Mouse (Mus musculus) kidney, postnatal 4 days (tissue): Measurements from ENCODE around the gene Bik.
A peak's percentile ranks its signal among the peaks of the same experiment; 100 is the strongest.
"Not testable (repeated sequence)": the region's sequence is repeated elsewhere in the genome, so short reads cannot be mapped to it uniquely, and the experiment has no call there.

Source experiments
- DNase-seq, 2 experiments: peaks; one replicate each; pipeline ENCODE4 v3.0.0; 2021; ENCODE audit warnings: mixed read lengths in 2 of 2

Bik gene

DNA sequence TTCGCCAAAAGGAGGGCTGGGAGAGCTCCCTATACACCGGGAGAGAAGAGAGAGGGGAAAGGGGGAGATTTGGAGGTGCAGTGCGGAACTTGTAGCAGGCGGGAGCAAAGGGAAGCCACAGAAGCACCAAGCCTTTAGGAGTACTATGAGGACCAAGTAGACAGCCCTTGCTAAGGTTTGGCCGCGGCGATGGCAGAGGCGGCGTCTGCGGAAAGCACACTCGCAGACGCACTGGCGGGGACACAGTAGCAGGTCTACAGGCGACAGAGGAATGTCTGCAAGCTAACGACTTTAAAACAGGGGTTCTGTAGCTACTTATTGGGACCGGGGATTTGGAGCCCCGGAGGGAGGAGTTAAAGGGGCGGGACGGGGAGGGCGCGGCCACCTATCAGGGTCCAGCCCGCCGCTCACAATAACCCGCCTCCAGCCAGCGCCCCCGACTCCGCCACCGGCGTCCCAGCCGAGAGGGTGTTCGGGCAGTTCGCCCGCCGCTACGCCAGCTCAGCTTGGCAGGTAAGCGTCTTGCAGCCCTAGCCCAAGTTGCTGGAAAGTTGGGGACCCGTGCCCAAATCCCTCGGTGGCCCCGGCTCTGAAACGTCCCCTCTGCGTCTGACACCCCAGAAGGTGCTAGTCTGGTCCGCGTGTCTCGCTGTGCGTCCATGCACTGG, at the start of gene Bik:
TSS of gene Bik (plus strand) at position 439 of the 668 bp plus-strand sequence.
- DNase-seq = peak; percentile 73 to 81

DNA sequence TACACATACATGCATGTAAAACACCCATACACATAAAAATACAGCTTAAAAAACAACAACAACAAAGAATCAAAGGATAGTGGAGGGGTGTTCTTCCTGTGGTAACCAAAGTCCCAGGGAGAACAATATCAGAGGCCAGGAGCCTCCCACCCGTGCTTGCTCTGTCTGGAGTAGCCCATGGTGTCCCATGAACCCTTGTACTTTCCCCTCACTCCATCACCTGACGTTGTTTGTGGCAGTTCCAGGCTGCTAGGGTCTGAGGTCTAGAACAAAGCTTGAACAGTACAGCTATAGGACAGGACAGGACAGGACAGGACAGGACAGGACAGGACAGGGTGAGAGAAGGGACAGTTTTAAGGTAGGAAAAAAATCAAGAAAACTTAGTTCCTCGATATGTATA, 48.6 kb upstream of the Bik start:
- no peak for DNase-seq

DNA sequence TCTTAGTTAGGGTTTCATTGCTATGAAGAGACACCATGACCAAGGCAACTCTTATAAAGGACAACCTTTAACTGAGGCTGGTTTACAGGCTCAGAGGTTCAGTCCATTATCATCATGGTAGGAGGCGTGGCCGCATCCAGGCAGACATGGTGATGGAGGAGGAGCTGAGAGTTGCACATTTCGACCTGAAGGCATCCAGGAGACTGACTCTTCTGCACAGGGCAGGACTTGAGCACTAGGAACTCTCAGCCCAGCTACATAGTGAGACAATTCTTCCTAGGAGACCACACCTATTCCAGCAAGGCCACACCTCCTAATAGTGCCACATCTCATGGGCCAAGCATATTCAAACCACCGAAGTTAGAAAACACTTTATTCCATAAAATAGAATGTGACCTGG, 46.8 kb upstream of the Bik start:
- DNase-seq = no peak

DNA sequence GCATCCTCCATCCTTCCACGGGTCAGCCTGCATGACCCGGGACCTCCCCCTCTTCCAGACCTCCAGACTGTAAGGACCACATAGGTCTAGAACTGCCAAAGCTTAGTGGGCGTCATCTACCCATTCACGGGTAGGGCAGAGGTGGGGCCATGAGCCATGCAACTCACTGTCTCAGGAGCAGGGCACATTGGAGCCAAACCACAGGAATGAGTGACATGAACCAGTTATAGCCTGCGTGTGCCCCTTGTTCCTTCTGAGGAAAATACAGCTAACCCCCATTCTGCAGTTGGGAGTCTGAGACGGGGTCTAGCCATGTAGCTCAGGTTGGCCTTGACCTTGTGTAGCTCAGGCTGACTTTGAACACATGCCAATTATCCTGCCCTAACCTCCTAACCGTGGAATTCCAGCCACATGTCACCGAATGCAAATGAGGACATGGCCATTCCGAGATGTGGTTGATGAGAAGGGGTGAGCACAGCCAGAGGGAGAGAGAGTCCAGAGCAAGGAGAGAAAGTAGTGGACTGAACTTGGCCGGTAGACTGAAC, 45.4 kb upstream of the Bik start:
- DNase-seq = no peak

DNA sequence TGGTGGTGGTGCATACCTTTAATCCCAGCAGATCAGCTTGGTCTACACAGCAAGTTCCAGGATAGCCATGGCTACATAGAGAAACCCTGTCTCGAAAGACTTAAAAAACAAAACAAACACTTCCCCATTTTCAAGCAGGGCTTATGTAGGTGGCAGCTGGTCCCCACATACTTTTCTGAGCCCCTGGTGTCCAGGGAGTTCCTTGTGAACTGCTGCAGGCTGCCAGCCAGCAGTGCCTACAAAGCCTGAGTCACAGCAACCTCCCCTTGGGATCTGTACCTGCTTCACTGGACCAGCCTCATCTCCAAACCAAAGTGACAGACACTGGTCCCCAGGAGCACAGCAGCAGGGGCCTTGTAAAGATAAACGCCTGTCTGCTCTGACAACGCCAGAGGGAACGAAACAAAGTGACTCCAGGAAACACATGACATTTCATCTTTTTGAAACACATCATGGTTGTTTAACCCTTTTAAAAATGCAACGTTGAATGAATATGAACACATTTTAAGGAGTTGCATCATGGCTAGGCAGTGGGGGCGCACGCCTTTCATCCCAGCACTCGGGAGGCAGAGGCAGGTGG, 43.9 kb upstream of the Bik start:
- DNase-seq = no peak

DNA sequence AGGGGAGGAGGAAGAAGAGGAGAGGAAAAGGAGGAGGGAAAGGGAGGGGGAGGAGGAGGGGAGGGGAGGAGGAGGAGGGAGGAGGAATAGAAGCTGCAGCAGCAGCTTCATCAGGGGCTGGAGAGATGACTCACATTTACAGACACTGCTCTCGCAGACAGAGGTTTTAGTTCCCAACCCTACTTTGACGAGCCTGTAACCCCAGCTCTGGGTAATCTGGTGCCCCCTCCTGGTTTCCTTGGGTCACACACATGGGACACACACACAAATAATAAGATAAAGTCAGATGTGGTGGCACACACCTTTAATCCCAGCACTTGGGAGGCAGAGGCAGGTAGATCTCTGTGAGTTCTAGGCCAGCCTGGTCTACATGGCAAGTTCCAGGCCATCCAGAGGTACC, 43.2 kb upstream of the Bik start:
- peak; percentile 39 to 56 for DNase-seq

DNA sequence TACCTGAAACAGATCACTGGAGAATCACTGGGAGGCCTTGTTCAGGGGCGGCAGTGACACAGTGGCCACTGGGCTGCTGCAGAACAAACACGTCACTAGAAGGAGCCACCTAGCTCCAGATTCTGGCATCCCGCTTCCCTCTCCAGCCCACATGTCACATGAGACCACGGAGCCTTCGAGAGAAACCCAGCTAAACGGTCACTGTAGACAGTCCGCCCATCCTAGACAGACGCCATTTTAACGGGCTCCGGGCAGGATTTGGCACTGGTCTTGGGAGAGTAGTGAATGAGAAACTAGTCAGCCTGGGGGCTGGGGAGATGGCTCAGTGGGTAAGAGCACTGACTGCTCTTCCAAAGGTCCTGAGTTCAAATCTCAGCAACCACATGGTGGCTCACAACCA, 42.4 kb upstream of the Bik start:
- DNase-seq = no peak

DNA sequence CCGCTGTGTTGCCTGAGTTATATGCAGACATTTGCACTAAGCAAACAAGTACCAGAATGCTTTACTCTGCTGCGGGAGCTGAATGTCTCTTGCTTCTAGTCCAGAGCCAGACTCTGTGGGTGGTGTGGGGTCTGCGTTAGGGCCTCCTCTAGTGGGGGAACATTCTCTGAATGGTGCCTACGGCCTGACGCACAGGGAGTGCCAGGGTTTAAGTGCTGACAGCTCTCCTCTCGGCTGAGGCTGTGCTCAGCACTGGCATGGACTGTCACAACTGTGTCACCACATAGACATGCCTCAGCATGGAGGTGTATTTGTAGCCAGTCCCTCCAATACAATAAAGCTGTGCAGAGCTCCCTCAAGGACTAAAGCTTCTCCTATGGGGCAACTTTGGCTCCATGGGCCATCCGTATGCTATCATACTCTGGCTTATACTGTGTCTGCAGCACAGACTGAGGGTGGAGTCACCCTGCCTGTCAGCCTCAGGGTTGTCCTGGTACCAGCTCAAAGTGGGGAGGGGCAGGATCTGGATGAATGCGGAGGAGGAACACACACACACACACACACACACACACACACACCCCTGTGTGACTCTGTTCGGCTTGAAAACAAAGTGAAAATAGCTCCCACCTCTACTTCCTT, 39.1 kb upstream of the Bik start:
- DNase-seq = no peak

DNA sequence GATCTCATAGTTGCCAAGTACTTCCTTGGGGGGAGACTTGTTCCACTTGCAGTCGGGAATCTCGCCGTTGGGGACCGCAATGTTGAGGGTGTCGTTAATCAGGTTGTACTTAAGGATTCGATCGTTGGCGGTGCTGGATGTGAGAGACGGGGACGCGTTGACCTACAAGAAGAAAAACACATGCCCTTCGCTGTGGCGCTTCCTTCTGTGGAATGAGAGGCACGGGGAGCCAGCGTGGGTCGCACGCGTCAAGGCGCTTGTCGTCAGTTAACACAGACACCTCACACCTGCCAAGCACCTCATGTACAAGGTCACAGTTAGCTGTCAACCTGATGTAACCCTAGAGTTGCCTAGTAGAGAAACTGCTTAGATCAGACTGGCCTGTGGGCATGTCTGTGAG, 37.2 kb upstream of the Bik start:
- no peak for DNase-seq

DNA sequence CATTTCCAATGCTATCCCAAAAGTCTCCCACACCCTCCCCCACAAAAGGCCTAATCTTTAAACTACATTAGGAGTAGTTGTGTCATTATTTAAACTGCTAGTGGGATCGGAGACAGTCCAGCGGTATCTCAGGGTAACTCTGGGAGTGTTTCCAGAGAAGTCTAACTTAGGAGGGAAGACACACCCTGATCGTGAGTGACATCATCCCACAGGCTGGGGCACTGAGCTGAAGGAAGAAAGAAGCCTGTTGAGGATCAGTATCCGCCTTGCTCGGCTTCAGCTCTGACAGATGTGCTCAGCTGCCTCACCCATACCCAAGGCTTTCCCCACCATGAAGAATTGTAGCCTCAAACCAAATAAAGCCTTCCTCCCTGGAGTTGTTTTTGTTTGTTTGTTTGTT, 34.8 kb upstream of the Bik start:
- DNase-seq = no peak

DNA sequence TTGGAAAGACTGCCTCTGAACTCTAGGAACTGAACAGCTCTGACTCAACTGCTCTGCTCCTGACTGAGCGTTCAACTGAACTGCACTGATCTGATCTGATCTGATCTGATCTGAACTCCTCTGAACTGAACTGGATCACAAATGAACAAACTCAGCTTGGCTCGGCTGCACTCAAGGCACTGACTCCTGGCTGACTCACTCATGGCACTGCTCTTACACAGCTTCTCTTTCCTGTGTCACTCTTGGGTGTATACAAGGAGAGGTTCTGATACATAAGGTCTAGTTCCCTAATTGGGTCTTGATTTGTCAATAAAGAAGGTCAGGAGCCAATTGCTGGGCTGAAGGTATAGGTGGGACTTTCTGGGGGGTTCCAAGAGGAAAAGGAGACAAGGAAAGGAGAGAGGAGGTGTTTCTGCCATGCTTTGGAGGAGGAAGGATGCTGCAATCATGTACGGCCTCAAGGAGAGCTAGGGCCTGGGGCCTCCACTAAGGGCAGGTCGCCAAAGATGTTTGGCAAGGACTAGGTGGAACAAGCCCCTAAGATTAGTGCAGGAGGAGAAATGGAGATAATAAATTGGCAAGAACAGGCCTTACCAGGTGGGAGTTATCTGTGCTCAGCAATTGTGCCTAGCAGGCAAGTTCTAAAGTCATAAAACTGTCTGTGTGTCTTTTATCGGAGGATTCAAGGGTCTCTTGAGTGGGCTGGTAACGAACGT, 32.6 kb upstream of the Bik start:
- no peak for DNase-seq

DNA sequence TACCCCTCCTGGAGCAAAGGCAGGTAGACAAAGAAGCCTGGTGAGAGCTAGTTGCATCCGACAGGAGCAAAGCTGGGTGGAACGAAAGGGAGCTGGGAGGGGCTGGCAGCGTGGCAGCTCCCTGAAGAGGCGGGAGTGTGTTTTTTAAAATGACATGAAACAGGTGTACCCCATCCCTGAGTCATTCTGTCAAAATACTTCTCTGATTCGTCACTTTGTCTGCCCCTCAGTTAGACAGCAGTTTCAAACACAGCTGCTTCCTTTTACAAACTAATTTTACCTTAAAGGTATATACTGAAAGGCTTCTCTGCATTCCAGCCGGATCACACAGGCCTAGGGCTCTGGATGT, 32.1 kb upstream of the Bik start:
- DNase-seq = no peak

DNA sequence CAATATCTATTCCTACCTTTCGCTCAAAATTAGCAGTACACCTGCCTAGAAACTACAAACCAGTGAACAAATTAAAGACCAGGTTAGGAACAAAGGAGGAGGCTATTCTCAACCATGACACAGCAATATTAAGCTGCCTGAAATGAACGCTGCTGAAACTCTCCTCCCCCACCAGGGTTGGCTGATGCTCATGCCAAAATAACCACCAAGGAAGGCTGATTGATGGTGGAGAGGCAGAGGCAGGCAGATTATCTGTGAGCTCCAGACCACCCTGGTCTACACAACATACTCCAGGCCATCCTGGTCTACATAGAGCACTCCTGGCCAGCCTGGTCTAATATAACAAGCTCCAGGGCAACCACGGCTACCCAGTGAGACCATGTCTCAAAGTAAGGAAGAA, 31.5 kb upstream of the Bik start:
- no peak for DNase-seq

DNA sequence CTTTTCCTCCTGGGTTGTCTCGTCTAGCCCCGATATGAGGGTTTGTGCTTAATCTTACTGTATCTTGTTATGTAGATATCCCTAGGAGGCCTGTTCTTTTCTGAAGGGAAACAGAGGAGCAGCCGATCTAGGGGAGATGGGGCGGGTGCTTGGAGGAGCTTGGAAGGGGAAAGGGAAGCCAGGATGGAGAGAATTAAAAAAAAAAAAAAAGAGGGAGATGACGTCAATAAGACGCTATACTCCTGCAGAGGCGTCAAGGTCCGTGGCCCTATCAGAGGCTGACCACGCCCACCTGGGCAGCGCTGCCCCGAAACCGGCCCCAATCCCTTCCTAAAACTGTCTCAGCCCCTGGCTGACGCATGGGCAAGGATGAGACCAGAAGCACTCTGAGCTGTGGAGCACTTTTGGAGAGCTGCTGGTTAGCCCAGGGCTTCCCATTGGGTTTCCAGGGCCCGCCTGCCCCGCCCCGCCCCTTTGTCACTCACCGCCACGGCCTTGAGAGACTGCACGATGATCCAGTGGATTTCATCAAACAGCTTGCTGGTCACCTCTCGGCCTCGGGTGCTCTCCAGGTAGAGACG, 30.8 kb upstream of the Bik start:
- DNase-seq = no peak

DNA sequence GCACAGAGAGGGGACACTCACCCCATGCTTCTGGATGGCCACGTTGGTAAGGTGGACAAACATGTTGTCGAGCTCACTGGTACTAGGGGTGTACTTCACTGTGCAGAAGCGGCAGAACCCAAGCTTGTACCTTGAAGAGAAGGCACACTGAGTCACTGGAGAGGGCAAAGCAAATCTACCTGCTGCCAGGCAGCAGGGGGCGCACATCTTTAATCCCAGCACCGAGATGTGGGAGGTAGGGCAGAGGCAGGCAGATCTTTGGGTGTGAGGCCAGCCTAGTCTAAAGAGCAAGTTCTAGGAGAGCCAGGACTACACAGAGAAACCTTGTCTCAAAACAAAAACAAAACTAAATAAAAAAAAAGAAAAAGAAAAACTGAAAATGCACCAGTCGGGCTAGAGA, 29.4 kb upstream of the Bik start:
- DNase-seq = no peak

DNA sequence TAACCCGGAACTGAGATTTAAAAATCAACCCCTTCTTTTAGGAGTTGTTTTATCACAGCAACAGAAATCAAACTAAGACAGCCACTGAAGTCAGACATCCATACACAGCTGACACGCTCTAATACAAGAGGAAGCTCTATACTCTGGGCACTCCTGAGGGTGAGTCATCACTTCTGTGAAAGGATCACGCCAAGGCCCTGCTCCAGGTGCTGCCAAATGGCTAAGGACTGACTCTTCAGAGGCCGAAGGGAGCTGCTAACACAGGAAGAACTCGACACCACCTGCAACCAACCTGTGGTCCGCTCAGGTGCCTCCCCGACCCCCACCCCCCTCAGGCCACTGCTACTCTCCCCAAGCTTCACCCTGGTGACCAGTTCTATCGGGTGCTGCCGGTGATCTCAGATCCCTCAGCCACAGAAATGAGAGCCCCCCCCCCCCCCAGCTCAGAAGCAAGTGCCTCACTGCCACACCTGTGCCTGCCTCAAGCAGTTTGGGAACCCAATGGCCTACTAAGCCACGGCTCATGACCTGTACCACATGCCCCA, 27.4 kb upstream of the Bik start:
- no peak for DNase-seq

DNA sequence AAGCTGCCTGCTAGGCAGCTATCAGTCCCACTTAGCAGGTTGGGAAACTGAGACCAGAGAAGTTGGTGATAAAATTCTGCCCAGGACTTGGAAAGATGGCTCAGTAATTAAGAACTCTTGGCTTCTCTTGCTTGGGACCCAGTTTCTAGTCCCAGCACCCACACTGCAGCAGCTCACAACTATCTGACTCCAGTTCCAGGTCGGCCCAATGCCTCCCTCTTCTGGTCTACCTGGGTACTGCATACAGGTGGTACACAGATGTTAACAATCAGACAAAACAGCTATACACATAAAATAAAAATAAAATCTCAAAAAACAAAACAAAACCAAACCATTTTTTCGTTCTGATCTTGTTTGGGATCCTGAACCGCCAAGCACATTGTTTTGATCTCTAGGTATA, 26.3 kb upstream of the Bik start:
- DNase-seq = peak; percentile 46 to 51

DNA sequence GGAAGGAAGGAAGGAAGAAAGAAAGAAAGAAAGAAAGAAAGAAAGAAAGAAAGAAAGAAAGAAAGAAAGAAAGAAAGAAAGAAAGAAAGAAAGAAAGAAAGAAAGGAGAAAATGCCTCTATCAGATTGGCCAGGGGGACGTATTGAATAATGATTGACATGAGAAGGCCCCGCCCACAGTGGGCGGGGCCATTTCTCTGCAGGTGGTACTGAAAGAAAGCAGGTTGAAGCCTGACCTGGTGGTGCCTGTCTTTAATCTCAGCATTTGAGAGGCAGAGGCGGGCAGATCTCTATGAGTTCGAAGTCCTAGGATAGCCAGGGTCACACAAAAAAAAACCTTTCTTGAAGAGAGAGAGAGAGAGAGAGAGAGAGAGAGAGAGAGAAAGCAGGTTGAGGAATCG, 25.2 kb upstream of the Bik start:
- not testable (repeated sequence) for DNase-seq

DNA sequence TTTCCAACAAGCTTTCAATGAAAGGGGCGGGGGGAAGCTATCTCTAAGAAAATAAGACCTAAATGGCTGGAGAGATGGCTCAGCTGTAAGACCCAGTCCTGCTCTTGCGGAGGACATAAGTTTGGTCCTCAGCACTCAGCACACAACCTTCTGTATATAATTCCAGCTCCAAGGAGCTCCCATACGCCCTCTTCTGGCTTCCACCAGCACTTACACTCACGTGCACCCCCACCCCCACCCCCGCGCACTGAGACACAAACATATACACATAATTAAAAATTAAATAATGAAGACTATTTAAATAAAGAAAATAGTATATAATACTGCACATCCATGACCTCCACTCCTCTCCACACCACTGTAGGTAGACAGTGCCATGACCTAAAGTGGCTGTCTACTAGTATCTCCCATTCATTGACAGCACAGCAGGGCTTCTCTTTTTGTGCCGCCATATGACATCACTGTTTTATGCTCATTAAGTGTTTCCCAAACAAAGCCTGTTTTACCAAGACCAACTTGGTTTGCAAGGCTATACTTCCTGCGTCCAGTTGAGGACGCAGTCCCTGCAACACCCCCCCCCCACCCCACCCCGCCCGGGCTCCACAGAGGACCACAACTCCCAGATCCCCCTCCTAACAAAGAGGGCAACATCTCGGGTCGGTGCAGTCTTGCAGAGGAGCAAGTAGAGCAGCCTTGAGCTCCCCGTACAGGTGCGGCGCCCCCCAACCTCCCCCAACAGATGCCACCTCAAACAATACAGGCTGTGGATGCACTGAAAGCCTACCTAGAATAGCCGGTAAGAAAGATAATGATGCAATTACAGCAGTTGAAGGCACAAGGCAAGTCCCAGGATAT, 16.5 kb upstream of the Bik start:
- no peak for DNase-seq

DNA sequence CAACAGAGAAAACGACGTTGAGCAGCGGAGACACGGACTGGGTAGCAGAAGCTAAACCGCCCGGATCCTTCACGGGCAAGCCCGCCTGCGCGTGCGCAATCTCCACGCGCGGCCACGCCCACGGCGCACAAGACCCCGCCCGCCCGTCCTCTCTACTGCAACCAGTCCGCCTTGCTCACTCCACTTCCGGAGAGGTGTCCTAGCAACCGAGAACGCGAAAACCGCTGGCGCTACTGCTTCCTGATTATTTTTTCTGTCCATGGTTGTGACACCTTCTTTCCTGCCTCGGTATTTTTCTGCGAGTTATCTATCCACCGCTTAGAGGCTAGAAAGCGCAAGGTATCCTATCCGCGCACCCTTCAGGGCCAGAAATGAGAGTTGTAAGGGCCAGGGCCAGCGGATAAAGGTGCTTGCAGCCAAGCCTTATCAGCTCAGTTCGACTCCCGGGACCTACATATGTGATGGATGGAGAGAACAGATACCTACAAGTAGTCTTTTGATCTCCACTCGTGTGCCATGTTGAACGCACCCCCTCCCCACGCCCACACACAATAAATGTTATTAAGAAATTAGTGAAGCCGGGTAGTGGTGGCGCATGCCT, 15.8 kb upstream of the Bik start, which contains the start of gene Ttll1:
TSS of gene Ttll1 (minus strand) at position 89 of the 601 bp plus-strand sequence.
- peak; percentile 97 to 98 for DNase-seq

DNA sequence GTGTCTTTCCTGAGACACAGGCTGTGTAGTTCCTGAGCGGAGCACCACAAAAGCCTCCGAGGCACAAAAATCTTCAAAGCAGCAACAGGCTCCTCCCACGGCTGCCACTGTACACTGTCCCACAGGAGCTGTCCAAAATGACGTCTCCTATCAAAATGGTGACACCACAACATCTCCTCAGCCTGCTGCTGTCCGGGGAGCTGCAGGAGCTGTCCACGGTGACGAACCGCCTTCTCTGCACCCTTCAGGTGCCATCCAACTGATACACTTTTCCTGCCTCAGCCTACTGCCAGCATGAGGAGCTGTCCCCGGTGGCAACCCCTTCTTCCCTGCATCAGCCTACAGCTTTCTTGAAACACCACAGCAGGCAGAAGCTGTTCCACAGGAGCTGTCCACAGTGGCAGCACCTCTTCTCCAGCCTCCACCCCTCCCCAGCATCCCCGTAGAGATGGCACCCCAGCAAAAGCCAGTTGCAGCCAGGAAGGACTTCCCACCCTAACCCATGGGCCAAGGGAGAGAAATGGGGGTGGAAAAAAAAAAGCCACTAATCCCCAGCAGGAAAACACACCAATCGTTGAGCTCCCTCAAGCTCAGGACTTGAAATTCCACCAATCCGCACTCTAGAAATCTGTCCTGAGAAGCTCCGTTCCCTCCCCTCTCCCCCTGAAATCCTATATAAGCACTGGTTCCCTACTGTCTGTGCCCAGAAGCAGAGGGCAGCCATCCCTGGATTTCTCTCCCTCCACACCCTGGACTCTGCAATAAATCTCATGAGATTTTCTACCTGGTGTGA, 14.0 kb upstream of the Bik start:
- DNase-seq = no peak
